Mouse (Mus musculus): Measurements from ENCODE around the gene Lmcd1.

DNA sequence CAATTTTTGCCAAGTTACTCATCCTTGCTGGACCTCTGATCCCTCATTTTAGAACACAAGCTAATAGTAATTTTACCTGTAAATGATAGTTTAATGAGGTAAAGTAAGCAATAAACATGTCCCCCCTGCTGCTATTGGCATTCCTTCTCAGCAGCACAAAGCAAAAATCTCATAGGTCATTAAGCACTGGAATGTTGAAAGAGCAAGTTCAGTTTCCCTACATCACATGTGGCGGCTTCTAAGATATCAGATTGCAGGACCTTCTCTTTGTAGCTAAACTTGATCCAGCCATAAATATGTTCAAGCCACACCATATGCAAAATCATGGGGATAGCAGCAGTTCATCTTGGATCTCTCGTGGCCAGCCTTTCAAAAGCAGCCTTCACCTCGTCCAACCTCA, 7.4 kb downstream of the Lmcd1 start:
- TF ChIP-seq CTCF (conservative IDR thresholded peaks at IDR 0.05; ENCODE audit: insufficient read depth, insufficient read length, low read depth, low read length) (no peak), POLR2A (IDR thresholded peaks at IDR 0.05; ENCODE audit: low read depth, low read length) (no peak)
